Mouse (Mus musculus): ENCODE measurements at regions not wholly inside any gene's neighbourhood (a gene's known extent, or its start where the extent isn't known, plus 50 kb on each side); places are given as distances from the start of the nearest gene placed in this dataset.

- TF ChIP-seq CTCF (IDR thresholded peaks at IDR 0.05; ENCODE audit: low read depth) (no peak), EP300 (optimal IDR thresholded peaks at IDR 0.05) (no peak)
- Histone ChIP-seq H3K27me3 (ENCODE audit: control insufficient read depth, insufficient read depth, low read length) (no peaks in the 10 kb centered on the region), H3K36me3 (ENCODE audit: control insufficient read depth, insufficient read depth, low read length) (no peaks in the 10 kb centered on the region), H3K9me3 (ENCODE audit: control insufficient read depth, low read length) (no peaks in the 10 kb centered on the region), H3K4me2 (replicated peaks; ENCODE audit: low read depth) (no peak overlapping the region), H3K27ac (replicated peaks) (no peak overlapping the region), H3K9ac (ENCODE audit: low read length) (no peak overlapping the region), H3K4me3 (ENCODE audit: low read depth, low read length) (no peak overlapping the region), H3K4me1 (replicated peaks; ENCODE audit: control insufficient read depth, insufficient read depth) (no peaks in the 10 kb centered on the region)
- DNase-seq (ENCODE audit: low spot score) (no peak), ATAC-seq (ENCODE audit: low FRiP score, low TSS enrichment) (no peak)
- WGBS: 85% methylated on average over 16 of the region's 16 CpGs
Observed at GRCm38 (mm10) chr2:50377609-50378413, 81.2 kb upstream of the Mmadhc start.

GRCm38 (mm10) chr2:50373626-50374025, 77.0 kb upstream of the Mmadhc start:
- Histone ChIP-seq H3K27ac (replicated peaks) (no peak overlapping the region), H3K4me1 (replicated peaks; ENCODE audit: control insufficient read depth, insufficient read depth) (no peaks in the 10 kb centered on the region), H3K9me3 (ENCODE audit: control insufficient read depth, low read length) (no peaks in the 10 kb centered on the region), H3K4me3 (ENCODE audit: low read depth, low read length) (no peak overlapping the region), H3K36me3 (ENCODE audit: control insufficient read depth, insufficient read depth, low read length) (no peaks in the 10 kb centered on the region), H3K27me3 (ENCODE audit: control insufficient read depth, insufficient read depth, low read length) (no peaks in the 10 kb centered on the region), H3K9ac (ENCODE audit: low read length) (no peak overlapping the region), H3K4me2 (replicated peaks; ENCODE audit: low read depth) (no peak overlapping the region)
- ATAC-seq (ENCODE audit: low FRiP score, low TSS enrichment) (no peak), DNase-seq (ENCODE audit: low spot score) (no peak)
- no peak for TF ChIP-seq CTCF (IDR thresholded peaks at IDR 0.05; ENCODE audit: low read depth)
- no peak for TF ChIP-seq EP300 (optimal IDR thresholded peaks at IDR 0.05)
- WGBS: 4% methylated on average over 2 of the region's 2 CpGs

GRCm38 (mm10) chr2:50373006-50373405, 76.4 kb upstream of the Mmadhc start:
- Histone ChIP-seq H3K4me2 (replicated peaks; ENCODE audit: low read depth) (no peak overlapping the region), H3K27ac (replicated peaks) (no peak overlapping the region)
- no peak for TF ChIP-seq CTCF (IDR thresholded peaks at IDR 0.05; ENCODE audit: low read depth)
- no peak for TF ChIP-seq EP300 (optimal IDR thresholded peaks at IDR 0.05)

GRCm38 (mm10) chr2:50368831-50369230, 72.2 kb upstream of the Mmadhc start:
- Histone ChIP-seq H3K27me3 (ENCODE audit: control insufficient read depth, insufficient read depth, low read length) (no peaks in the 10 kb centered on the region), H3K27ac (replicated peaks) (no peak overlapping the region), H3K9ac (ENCODE audit: low read length) (no peak overlapping the region), H3K4me1 (replicated peaks; ENCODE audit: control insufficient read depth, insufficient read depth) (no peaks in the 10 kb centered on the region), H3K4me3 (ENCODE audit: low read depth, low read length) (no peak overlapping the region), H3K4me2 (replicated peaks; ENCODE audit: low read depth) (no peak overlapping the region), H3K36me3 (ENCODE audit: control insufficient read depth, insufficient read depth, low read length) (no peaks in the 10 kb centered on the region), H3K9me3 (ENCODE audit: control insufficient read depth, low read length) (no peaks in the 10 kb centered on the region)
- 93% methylated on average over 4 of the region's 4 CpGs for WGBS
- ATAC-seq (ENCODE audit: low FRiP score, low TSS enrichment) (no peak), DNase-seq (ENCODE audit: low spot score) (no peak)
- TF ChIP-seq EP300 (optimal IDR thresholded peaks at IDR 0.05): no peak
- no peak for TF ChIP-seq CTCF (IDR thresholded peaks at IDR 0.05; ENCODE audit: low read depth)

More at GRCm38 (mm10) chr2:50373006-50373405, 76.4 kb upstream of the Mmadhc start:
- Histone ChIP-seq H3K9me3 (ENCODE audit: control insufficient read depth, low read length) (no peaks in the 10 kb centered on the region), H3K9ac (ENCODE audit: low read length) (no peak overlapping the region), H3K4me1 (replicated peaks; ENCODE audit: control insufficient read depth, insufficient read depth) (no peaks in the 10 kb centered on the region), H3K4me3 (ENCODE audit: low read depth, low read length) (no peak overlapping the region), H3K36me3 (ENCODE audit: control insufficient read depth, insufficient read depth, low read length) (no peaks in the 10 kb centered on the region), H3K27me3 (ENCODE audit: control insufficient read depth, insufficient read depth, low read length) (no peaks in the 10 kb centered on the region)
- ATAC-seq (ENCODE audit: low FRiP score, low TSS enrichment) (no peak), DNase-seq (ENCODE audit: low spot score) (no peak)
- 71% methylated on average over 7 of the region's 7 CpGs for WGBS

GRCm38 (mm10) chr2:50368351-50368750, 71.8 kb upstream of the Mmadhc start:
- TF ChIP-seq CTCF (IDR thresholded peaks at IDR 0.05; ENCODE audit: low read depth) (no peak), EP300 (optimal IDR thresholded peaks at IDR 0.05) (no peak)
- no peak for DNase-seq (ENCODE audit: low spot score)
- Histone ChIP-seq H3K9ac (ENCODE audit: low read length) (no peak overlapping the region), H3K27me3 (ENCODE audit: control insufficient read depth, insufficient read depth, low read length) (no peaks in the 10 kb centered on the region), H3K27ac (replicated peaks) (no peak overlapping the region), H3K4me1 (replicated peaks; ENCODE audit: control insufficient read depth, insufficient read depth) (no peaks in the 10 kb centered on the region), H3K4me2 (replicated peaks; ENCODE audit: low read depth) (no peak overlapping the region), H3K4me3 (ENCODE audit: low read depth, low read length) (no peak overlapping the region), H3K9me3 (ENCODE audit: control insufficient read depth, low read length) (no peaks in the 10 kb centered on the region), H3K36me3 (ENCODE audit: control insufficient read depth, insufficient read depth, low read length) (no peaks in the 10 kb centered on the region)
- 58% methylated on average over 6 of the region's 6 CpGs for WGBS
- no peak for ATAC-seq (ENCODE audit: low FRiP score, low TSS enrichment)

GRCm38 (mm10) chr2:50365221-50365620, 68.6 kb upstream of the Mmadhc start:
- Histone ChIP-seq H3K4me2 (replicated peaks; ENCODE audit: low read depth) (no peak overlapping the region), H3K4me3 (ENCODE audit: low read depth, low read length) (no peak overlapping the region), H3K4me1 (replicated peaks; ENCODE audit: control insufficient read depth, insufficient read depth) (no peaks in the 10 kb centered on the region), H3K36me3 (ENCODE audit: control insufficient read depth, insufficient read depth, low read length) (no peaks in the 10 kb centered on the region), H3K9me3 (ENCODE audit: control insufficient read depth, low read length) (no peaks in the 10 kb centered on the region), H3K9ac (ENCODE audit: low read length) (no peak overlapping the region), H3K27ac (replicated peaks) (no peak overlapping the region), H3K27me3 (ENCODE audit: control insufficient read depth, insufficient read depth, low read length) (no peaks in the 10 kb centered on the region)
- TF ChIP-seq EP300 (optimal IDR thresholded peaks at IDR 0.05) (no peak), CTCF (IDR thresholded peaks at IDR 0.05; ENCODE audit: low read depth) (no peak)
- DNase-seq (ENCODE audit: low spot score) (no peak), ATAC-seq (ENCODE audit: low FRiP score, low TSS enrichment) (no peak)
- WGBS: 76% methylated on average over 6 of the region's 6 CpGs
